Mouse (Mus musculus): ENCODE data around the gene Selenok. TPM values are rescaled to one million over a fixed set of nuclear protein-coding genes. Genes with fewer than 3 reads are reported as not detected.

The Selenok gene
- polyA plus RNA-seq, 1 experiment from 2014 or later, result 455 TPM

- ATAC-seq (ENCODE audit: low FRiP score), result no peak
- Histone ChIP-seq H3K9me3 (no peaks in the 10 kb centered on the region), H3K36me3 (peaks cover 37% of the 10 kb centered on the region), H3K4me2 (no peak overlapping the region), H3K27me3 (no peaks in the 10 kb centered on the region), H3K9ac (no peak overlapping the region), H3K27ac (peak overlapping the region; percentile 2; the same call in 1 of the 2 replicates), H3K4me3 (no peak overlapping the region), H3K4me1 (replicated peaks) (no peaks in the 10 kb centered on the region)
- 76% methylated on average over 13 of the region's 13 CpGs for WGBS
Measured at GRCm38 (mm10) chr14:29998747-29999474, 30.8 kb downstream of the Selenok start.

- H3K27me3 ChIP-seq, result no peaks in the 10 kb centered on the region
- H3K9ac ChIP-seq, result no peak overlapping the region
- H3K4me2 ChIP-seq, result no peak overlapping the region
- ATAC-seq (ENCODE audit: low FRiP score), result no peak
- peaks cover 32% of the 10 kb centered on the region for H3K36me3 ChIP-seq
- H3K9me3 ChIP-seq, result no peaks in the 10 kb centered on the region
- no peak overlapping the region for H3K4me3 ChIP-seq
- 93% methylated on average over 3 of the region's 3 CpGs for WGBS
- no peaks in the 10 kb centered on the region for H3K4me1 ChIP-seq (replicated peaks)
- no peak overlapping the region for H3K27ac ChIP-seq
Measured at GRCm38 (mm10) chr14:29999475-29999811, 31.3 kb downstream of the Selenok start.

- peak within 1 kb of the TSS; percentile 47 for H3K4me3 ChIP-seq
- peak within 1 kb of the TSS; percentile 87 for H3K4me2 ChIP-seq
- H3K9ac ChIP-seq, result peak within 1 kb of the TSS; percentile 69
- H3K36me3 ChIP-seq, result no peaks in the 10 kb centered on the region
- H3K27me3 ChIP-seq, result peaks cover 43% of the 10 kb centered on the region
- no peaks in the 10 kb centered on the region for H3K9me3 ChIP-seq
- WGBS, result 12% methylated on average over 49 of the region's 54 CpGs
- ATAC-seq (ENCODE audit: low FRiP score), result peak; percentile 68; the same call in 1 of the 2 replicates
- H3K4me1 ChIP-seq (replicated peaks), result peaks cover 9% of the 10 kb centered on the region
- H3K27ac ChIP-seq, result no peak within 1 kb of the TSS
Measured at GRCm38 (mm10) chr14:30008733-30009575, 40.8 kb downstream of the Selenok start, which contains the start of the genes Il17rb and Chdh. TSS of gene Il17rb (minus strand) at chr14:30008896. TSS of gene Chdh (plus strand) at chr14:30009023.

- Histone ChIP-seq H3K27ac (no peak overlapping the region), H3K27me3 (peaks cover 43% of the 10 kb centered on the region), H3K36me3 (no peaks in the 10 kb centered on the region), H3K9ac (no peak overlapping the region), H3K9me3 (no peaks in the 10 kb centered on the region), H3K4me2 (no peak overlapping the region), H3K4me3 (no peak overlapping the region), H3K4me1 (replicated peaks) (peaks cover 9% of the 10 kb centered on the region)
- WGBS, result 73% methylated on average over 10 of the region's 10 CpGs
- ATAC-seq (ENCODE audit: low FRiP score), result no peak
Measured at GRCm38 (mm10) chr14:30009864-30010560, 41.9 kb downstream of the Selenok start.

GRCm38 (mm10) chr14:30011886-30012560 is 43.9 kb downstream of the Selenok start:
- no peaks in the 10 kb centered on the region for H3K36me3 ChIP-seq
- peaks cover 9% of the 10 kb centered on the region for H3K4me1 ChIP-seq (replicated peaks)
- H3K4me3 ChIP-seq, result no peak overlapping the region
- no peak overlapping the region for H3K9ac ChIP-seq
- peaks cover 43% of the 10 kb centered on the region for H3K27me3 ChIP-seq
- WGBS, result 77% methylated on average over 10 of the region's 10 CpGs
- ATAC-seq (ENCODE audit: low FRiP score), result no peak
- H3K4me2 ChIP-seq, result no peak overlapping the region
- no peaks in the 10 kb centered on the region for H3K9me3 ChIP-seq
- H3K27ac ChIP-seq, result no peak overlapping the region

GRCm38 (mm10) chr14:30014487-30014886 is 46.4 kb downstream of the Selenok start:
- no peaks in the 10 kb centered on the region for H3K9me3 ChIP-seq
- H3K4me2 ChIP-seq, result no peak overlapping the region
- peaks cover 19% of the 10 kb centered on the region for H3K27me3 ChIP-seq
- WGBS, result 76% methylated on average over 10 of the region's 10 CpGs
- ATAC-seq (ENCODE audit: low FRiP score), result no peak
- no peak overlapping the region for H3K4me3 ChIP-seq
- H3K9ac ChIP-seq, result no peak overlapping the region
- H3K27ac ChIP-seq, result no peak overlapping the region
- H3K36me3 ChIP-seq, result no peaks in the 10 kb centered on the region
- no peaks in the 10 kb centered on the region for H3K4me1 ChIP-seq (replicated peaks)

GRCm38 (mm10) chr14:30015008-30015407 is 46.9 kb downstream of the Selenok start:
- Histone ChIP-seq H3K36me3 (no peaks in the 10 kb centered on the region), H3K9ac (no peak overlapping the region), H3K4me2 (no peak overlapping the region), H3K9me3 (no peaks in the 10 kb centered on the region), H3K4me3 (no peak overlapping the region), H3K27ac (no peak overlapping the region), H3K4me1 (replicated peaks) (no peaks in the 10 kb centered on the region), H3K27me3 (peaks cover 14% of the 10 kb centered on the region)
- 74% methylated on average over 1 of the region's 1 CpGs for WGBS
- no peak for ATAC-seq (ENCODE audit: low FRiP score)

GRCm38 (mm10) chr14:30016666-30017065 is 48.6 kb downstream of the Selenok start:
- Histone ChIP-seq H3K4me2 (no peak overlapping the region), H3K4me3 (no peak overlapping the region), H3K9ac (no peak overlapping the region), H3K36me3 (no peaks in the 10 kb centered on the region), H3K27me3 (no peaks in the 10 kb centered on the region), H3K27ac (no peak overlapping the region), H3K9me3 (no peaks in the 10 kb centered on the region), H3K4me1 (replicated peaks) (no peaks in the 10 kb centered on the region)
- WGBS, result 92% methylated on average over 5 of the region's 5 CpGs
- no peak for ATAC-seq (ENCODE audit: low FRiP score)

- Histone ChIP-seq H3K36me3 (no peaks in the 10 kb centered on the region), H3K4me3 (no peak overlapping the region), H3K4me1 (replicated peaks) (no peaks in the 10 kb centered on the region), H3K9me3 (no peaks in the 10 kb centered on the region), H3K27ac (no peak overlapping the region), H3K9ac (no peak overlapping the region), H3K4me2 (no peak overlapping the region), H3K27me3 (no peaks in the 10 kb centered on the region)
- no peak for ATAC-seq (ENCODE audit: low FRiP score)
- 93% methylated on average over 8 of the region's 8 CpGs for WGBS
Measured at GRCm38 (mm10) chr14:30017794-30018462, 49.8 kb downstream of the Selenok start.

- Histone ChIP-seq H3K9me3 (no peaks in the 10 kb centered on the region), H3K4me2 (no peak overlapping the region), H3K27ac (no peak overlapping the region), H3K36me3 (no peaks in the 10 kb centered on the region), H3K27me3 (no peaks in the 10 kb centered on the region), H3K4me3 (no peak overlapping the region), H3K4me1 (replicated peaks) (no peaks in the 10 kb centered on the region), H3K9ac (no peak overlapping the region)
- WGBS, result 95% methylated on average over 4 of the region's 4 CpGs
- ATAC-seq (ENCODE audit: low FRiP score), result no peak
Measured at GRCm38 (mm10) chr14:30018463-30018801, 50.3 kb downstream of the Selenok start.

GRCm38 (mm10) chr14:30018846-30019245 is 50.7 kb downstream of the Selenok start:
- no peaks in the 10 kb centered on the region for H3K27me3 ChIP-seq
- H3K9me3 ChIP-seq, result no peaks in the 10 kb centered on the region
- H3K36me3 ChIP-seq, result no peaks in the 10 kb centered on the region
- no peak overlapping the region for H3K4me3 ChIP-seq
- H3K27ac ChIP-seq, result no peak overlapping the region
- H3K4me2 ChIP-seq, result no peak overlapping the region
- 93% methylated on average over 6 of the region's 6 CpGs for WGBS
- H3K9ac ChIP-seq, result no peak overlapping the region
- ATAC-seq (ENCODE audit: low FRiP score), result no peak
- H3K4me1 ChIP-seq (replicated peaks), result no peaks in the 10 kb centered on the region

All from hindbrain, embryonic 13.5 days (tissue).